8 mouse cellular contexts compared by ENCODE assay signal in the genomic region with DNA sequence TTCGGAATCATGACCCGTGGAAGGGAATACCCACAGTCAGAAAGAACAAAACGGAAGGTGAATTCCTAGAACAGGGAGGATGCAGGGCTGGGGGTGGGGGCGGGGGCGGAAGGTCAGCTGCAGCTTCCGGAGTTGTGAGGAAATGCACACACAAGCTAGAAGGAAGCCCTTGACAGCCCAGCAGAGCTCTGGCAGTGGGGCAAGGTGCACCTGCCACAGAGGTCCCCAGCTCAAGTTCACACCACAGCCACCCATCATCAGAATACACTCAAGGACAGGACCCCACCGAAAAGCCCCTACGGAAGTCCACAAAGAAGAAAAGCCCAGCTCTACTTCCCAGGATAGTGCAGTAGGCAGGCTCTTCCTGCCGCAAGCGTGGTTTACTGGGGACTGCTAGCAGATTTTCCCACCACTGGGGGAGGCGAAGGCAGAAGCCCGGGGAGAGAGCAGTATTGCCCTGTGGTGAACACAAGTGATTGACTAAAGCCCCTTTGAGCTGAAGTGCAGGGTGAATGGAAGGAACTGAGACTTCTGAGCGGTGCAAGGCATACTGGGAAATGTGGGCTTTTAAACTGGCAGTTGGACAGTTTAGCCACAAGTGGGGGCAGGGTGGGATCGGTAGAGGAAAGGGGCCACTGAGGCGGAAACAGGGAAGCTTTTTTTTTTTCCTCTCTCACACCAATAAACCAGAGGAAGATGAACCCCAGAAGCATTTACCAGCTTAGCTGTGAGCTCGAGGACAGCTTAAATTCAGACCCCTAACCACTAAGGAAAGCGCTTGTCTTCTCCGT. TPM values are rescaled to one million over a fixed set of nuclear protein-coding genes. Genes with fewer than 3 reads are reported as not detected.
A peak's percentile ranks its signal among the peaks of the same experiment; 100 is the strongest.
DNase-seq lines count a peak whose midpoint lies in the region; ATAC-seq and TF ChIP-seq lines count a peak whose summit lies in the region.

No protein-coding gene starts in this region.

- peak overlapping the region; percentile 25; the same call in 1 of the 2 replicates for H3K9ac ChIP-seq in ES-Bruce4 (ENCODE audit: low read depth, poor library complexity, severe bottlenecking)
- H3K9ac ChIP-seq in heart, embryonic 11.5 days (ENCODE audit: low read depth, low read length), result peak overlapping the region; percentile 61
- peak overlapping the region; percentile 36 for H3K9ac ChIP-seq in liver, embryonic 12.5 days

- no peak for ATAC-seq in erythroblast, adult 5-6 weeks (replicated peaks; ENCODE audit: low FRiP score, poor library complexity, severe bottlenecking)
- no peak for ATAC-seq in heart, embryonic 11.5 days (replicated peaks; ENCODE audit: insufficient number of reproducible peaks, low FRiP score, low TSS enrichment)
- ATAC-seq in liver, embryonic 12.5 days, result peak; percentile 69
- ATAC-seq in neutrophil, adult 5-6 weeks (ENCODE audit: extremely low read depth, insufficient number of reproducible peaks, low FRiP score, poor library complexity, severe bottlenecking), result peak; percentile 70

- no peak for DNase-seq in left cerebral cortex, adult 11 months (ENCODE audit: low spot score)
- no peak for DNase-seq in layer of hippocampus, postnatal 14 days (ENCODE audit: low spot score in 2 of 2)

- no peaks in the 10 kb centered on the region for H3K9me3 ChIP-seq in erythroblast, embryonic 14.5 days (ENCODE audit: control insufficient read depth, low read length)
- no peaks in the 10 kb centered on the region for H3K9me3 ChIP-seq in ES-Bruce4 (replicated peaks; ENCODE audit: control insufficient read depth, insufficient read depth, low read length, poor library complexity, severe bottlenecking)
- no peaks in the 10 kb centered on the region for H3K9me3 ChIP-seq in heart, embryonic 11.5 days (replicated peaks; ENCODE audit: control insufficient read depth, low read length)
- H3K9me3 ChIP-seq in liver, embryonic 12.5 days (replicated peaks), result no peaks in the 10 kb centered on the region

- 49% methylated on average over 18 of the region's 18 CpGs for WGBS in heart, embryonic 11.5 days (ENCODE audit: insufficient replicate concordance)
- WGBS in liver, embryonic 12.5 days (ENCODE audit: insufficient replicate concordance), result 14% methylated on average over 18 of the region's 18 CpGs

- H3K36me3 ChIP-seq in erythroblast, embryonic 14.5 days (ENCODE audit: control insufficient read depth), result no peaks in the 10 kb centered on the region
- no peaks in the 10 kb centered on the region for H3K36me3 ChIP-seq in ES-Bruce4 (ENCODE audit: control insufficient read depth, insufficient read depth, low read length, poor library complexity, severe bottlenecking)
- H3K36me3 ChIP-seq in heart, embryonic 11.5 days (ENCODE audit: control insufficient read depth, insufficient read depth, low read length), result no peaks in the 10 kb centered on the region
- no peaks in the 10 kb centered on the region for H3K36me3 ChIP-seq in liver, embryonic 12.5 days

- H3K4me3 ChIP-seq in erythroblast, embryonic 14.5 days (replicated peaks), result peak overlapping the region; percentile 54
- H3K4me3 ChIP-seq in ES-Bruce4 (ENCODE audit: low read depth, low read length), result no peak overlapping the region; the same call in 1 of the 2 replicates
- H3K4me3 ChIP-seq in heart, embryonic 11.5 days (ENCODE audit: low read depth, low read length), result no peak overlapping the region
- peak overlapping the region; percentile 50 for H3K4me3 ChIP-seq in liver, embryonic 12.5 days

- TF ChIP-seq POLR2A in ES-Bruce4 (IDR thresholded peaks at IDR 0.05; ENCODE audit: insufficient read depth, low read length), result no peak

- peak overlapping the region; percentile 37 for H3K4me2 ChIP-seq in heart, embryonic 11.5 days
- peak overlapping the region; percentile 73 for H3K4me2 ChIP-seq in liver, embryonic 12.5 days

- H3K27ac ChIP-seq in ES-Bruce4 (ENCODE audit: insufficient read depth, low read length), result no peak overlapping the region
- peak overlapping the region; percentile 60 for H3K27ac ChIP-seq in heart, embryonic 11.5 days (ENCODE audit: low read depth, low read length)
- peak overlapping the region; percentile 83 for H3K27ac ChIP-seq in liver, embryonic 12.5 days

- TF ChIP-seq EP300 in ES-Bruce4 (IDR thresholded peaks at IDR 0.05; ENCODE audit: insufficient read depth, low read depth, low read length), result no peak

- peaks cover 12% of the 10 kb centered on the region for H3K4me1 ChIP-seq in erythroblast, embryonic 14.5 days (ENCODE audit: control insufficient read depth)
- H3K4me1 ChIP-seq in ES-Bruce4 (ENCODE audit: control insufficient read depth, insufficient read depth, low read length), result no peaks in the 10 kb centered on the region
- peaks cover 4% of the 10 kb centered on the region; the same call in 1 of the 2 replicates for H3K4me1 ChIP-seq in heart, embryonic 11.5 days (ENCODE audit: control insufficient read depth, insufficient read depth, low read length)
- H3K4me1 ChIP-seq in liver, embryonic 12.5 days, result peaks cover 25% of the 10 kb centered on the region

- no peak for TF ChIP-seq CTCF in ES-Bruce4 (IDR thresholded peaks at IDR 0.05; ENCODE audit: low read depth, low read length)

- H3K27me3 ChIP-seq in erythroblast, embryonic 14.5 days (ENCODE audit: control insufficient read depth), result no peaks in the 10 kb centered on the region
- no peaks in the 10 kb centered on the region for H3K27me3 ChIP-seq in ES-Bruce4 (ENCODE audit: control insufficient read depth, insufficient read depth, low read length, poor library complexity, severe bottlenecking)
- no peaks in the 10 kb centered on the region for H3K27me3 ChIP-seq in heart, embryonic 11.5 days (ENCODE audit: control insufficient read depth, insufficient read depth, low read length)
- H3K27me3 ChIP-seq in liver, embryonic 12.5 days (replicated peaks), result no peaks in the 10 kb centered on the region

RNA-seq across cellular contexts. Expression of gene Bex6, which starts 2.5 kb away (rescaled TPM):
- polyA plus RNA-seq in erythroblast, embryonic 14.5 days (2012), result not detected in 2 replicates
- total RNA-seq in erythroblast, adult 5-6 weeks (2015; ENCODE audit: low replicate concordance), result 1.9 and 6.9 TPM in 2 replicates
- total RNA-seq in erythroblast, adult 5-6 weeks (2017; ENCODE audit: low replicate concordance), result 3.2 and 7.8 TPM in 2 replicates
- polyA plus RNA-seq in ES-Bruce4 (2011; ENCODE audit: insufficient read depth, insufficient read length, low read depth, missing spikeins), result not detected in 2 replicates
- polyA plus RNA-seq in heart, embryonic 11.5 days (2014; fragmentation: Nextera tagmentation; extraction: Ambion mirVana), result 0.42 TPM in 1 of 2 replicates, not detected in the other
- polyA plus RNA-seq in liver, embryonic 12.5 days (2016; fragmentation: Nextera tagmentation; extraction: Ambion mirVana), result 1.5 and 1.6 TPM in 2 replicates
- 1.6 TPM in 1 of 2 replicates, not detected in the other for total RNA-seq in neutrophil, adult 5-6 weeks (2017)
- not detected for total RNA-seq in layer of hippocampus, postnatal 14 days (2021)

RNA-seq across cellular contexts. Expression of gene Nrros, which starts 11.7 kb away (rescaled TPM):
- 0.17 and 0.60 TPM in 2 replicates for polyA plus RNA-seq in erythroblast, embryonic 14.5 days (2012)
- total RNA-seq in erythroblast, adult 5-6 weeks (2015; ENCODE audit: low replicate concordance), result 29.0 and 38.5 TPM in 2 replicates
- 18.1 and 25.4 TPM in 2 replicates for total RNA-seq in erythroblast, adult 5-6 weeks (2017; ENCODE audit: low replicate concordance)
- polyA plus RNA-seq in ES-Bruce4 (2011; ENCODE audit: insufficient read depth, insufficient read length, low read depth, missing spikeins), result 0.61 and 1.1 TPM in 2 replicates
- 5.9 and 6.6 TPM in 2 replicates for polyA plus RNA-seq in heart, embryonic 11.5 days (2014; fragmentation: Nextera tagmentation; extraction: Ambion mirVana)
- polyA plus RNA-seq in liver, embryonic 12.5 days (2016; fragmentation: Nextera tagmentation; extraction: Ambion mirVana), result 26.5 and 29.9 TPM in 2 replicates
- total RNA-seq in neutrophil, adult 5-6 weeks (2017), result 142 and 149 TPM in 2 replicates
- 10 to 100 TPM; 10.6 to 11.7 TPM for total RNA-seq in layer of hippocampus, postnatal 14 days (2021)

Comparison
In these comparisons a context has a peak if more than half of its experiments do, and no peak if none do; other contexts are left out.
1. H3K4me3 ChIP-seq: peak in erythroblast, embryonic 14.5 days (single experiment) and liver, embryonic 12.5 days (single experiment); none in ES-Bruce4 (single experiment) and heart, embryonic 11.5 days (single experiment).
2. ATAC-seq: peak in liver, embryonic 12.5 days (single experiment) and neutrophil, adult 5-6 weeks (single experiment); none in erythroblast, adult 5-6 weeks (single experiment) and heart, embryonic 11.5 days (single experiment).
3. Peak in every context shown above with its lines, with median percentiles within 50 percentile points of each other: H3K9ac ChIP-seq.